Mouse (Mus musculus): Measurements from ENCODE around the gene Scel. TPM values are rescaled to one million over a fixed set of nuclear protein-coding genes. Genes with fewer than 3 reads are reported as not detected.

The Scel gene
- polyA plus RNA-seq, 1 experiment from 2014 or later, result not detected

- Histone ChIP-seq H3K4me1 (0 out of 2 replicates have a peak, but pooled peaks cover 5% of the 10 kb centered on the region), H3K9ac (replicated peaks) (no peak overlapping the region), H3K4me2 (replicated peaks) (no peak overlapping the region), H3K9me3 (no peaks in the 10 kb centered on the region), H3K27ac (replicated peaks) (no peak overlapping the region), H3K27me3 (no peaks in the 10 kb centered on the region), H3K4me3 (no peak overlapping the region), H3K36me3 (no peaks in the 10 kb centered on the region)
- ATAC-seq (replicated peaks), result no peak
- 88% methylated on average over 1 of the region's 1 CpGs for WGBS
Observed at GRCm38 (mm10) chr14:103526286-103526685, 13.1 kb downstream of the Scel start.

GRCm38 (mm10) chr14:103529733-103530367 lies 16.7 kb downstream of the Scel start:
- 0 out of 2 replicates have a peak, but pooled peaks have one; percentile 38 for ATAC-seq (replicated peaks)
- Histone ChIP-seq H3K36me3 (no peaks in the 10 kb centered on the region), H3K9me3 (no peaks in the 10 kb centered on the region), H3K4me2 (replicated peaks) (no peak overlapping the region; the same call in 1 of the 2 replicates), H3K4me3 (no peak overlapping the region), H3K9ac (replicated peaks) (no peak overlapping the region), H3K27me3 (no peaks in the 10 kb centered on the region), H3K27ac (replicated peaks) (no peak overlapping the region), H3K4me1 (0 out of 2 replicates have a peak, but pooled peaks cover 5% of the 10 kb centered on the region)
- 33% methylated on average over 13 of the region's 13 CpGs for WGBS

DNA sequence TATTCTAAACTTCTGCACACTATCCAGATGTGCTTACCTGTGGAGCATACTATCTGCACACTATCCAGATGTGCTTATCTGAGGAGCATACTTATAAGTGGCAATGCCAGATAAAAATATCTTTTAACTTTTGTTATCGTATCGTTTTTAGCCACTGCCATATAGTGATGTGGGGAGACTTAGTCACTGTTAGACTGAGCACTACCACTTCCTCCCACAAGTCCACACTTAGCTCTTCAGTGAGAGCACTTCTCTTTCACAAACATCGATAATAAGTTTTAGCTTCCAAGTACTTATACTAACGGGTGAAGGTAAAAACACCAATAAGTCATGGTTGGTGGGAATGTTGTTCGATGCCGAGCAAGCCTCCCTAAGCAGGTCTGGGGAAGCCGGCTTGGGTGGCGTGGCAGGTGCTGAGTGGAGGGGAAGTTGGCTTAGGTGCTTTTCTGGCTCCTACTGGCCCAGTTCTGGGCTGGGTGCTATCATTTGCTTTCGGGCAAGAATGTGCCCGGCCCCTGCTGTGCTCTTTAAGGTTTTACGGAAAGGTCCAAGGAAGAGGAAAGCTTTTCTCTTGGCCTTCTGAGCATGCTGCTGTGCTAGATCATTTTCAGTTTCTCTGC lies 18.7 kb downstream of the Scel start:
- H3K9me3 ChIP-seq, result no peaks in the 10 kb centered on the region
- 92% methylated on average over 11 of the region's 11 CpGs for WGBS

DNA sequence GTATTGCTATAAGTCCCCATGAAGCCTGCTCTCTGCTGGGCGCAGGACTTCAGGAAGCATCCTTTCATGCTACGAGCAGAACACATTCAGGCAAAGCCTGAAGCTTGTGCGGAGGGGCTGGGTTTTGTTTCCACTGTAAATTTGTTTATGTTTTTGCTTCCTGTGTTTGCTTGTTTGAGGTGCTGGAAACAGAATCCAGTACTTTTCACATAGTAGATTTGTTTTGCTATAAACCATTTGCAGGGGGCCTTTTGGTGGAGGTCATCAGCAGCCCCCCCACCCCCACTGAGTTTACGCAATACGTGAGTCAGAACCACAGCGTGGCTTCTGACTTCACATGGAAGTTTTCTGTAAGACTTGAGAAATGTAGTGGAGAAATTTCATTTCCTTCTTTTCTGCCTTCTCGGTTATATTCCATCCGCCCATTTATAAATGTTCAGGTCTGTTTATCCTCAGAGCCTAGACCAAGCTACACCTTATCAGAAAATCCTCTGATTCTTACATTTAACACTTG lies 22.4 kb downstream of the Scel start:
- no peak overlapping the region for H3K27ac ChIP-seq (replicated peaks)
- no peaks in the 10 kb centered on the region for H3K27me3 ChIP-seq
- ATAC-seq (replicated peaks), result no peak
- WGBS, result 91% methylated on average over 8 of the region's 8 CpGs
- H3K9me3 ChIP-seq, result no peaks in the 10 kb centered on the region
- H3K36me3 ChIP-seq, result no peaks in the 10 kb centered on the region
- H3K9ac ChIP-seq (replicated peaks), result no peak overlapping the region
- no peak overlapping the region for H3K4me3 ChIP-seq
- no peak overlapping the region for H3K4me2 ChIP-seq (replicated peaks)
- no peaks in the 10 kb centered on the region for H3K4me1 ChIP-seq

More for the DNA sequence above, 18.7 kb downstream of the Scel start:
- no peak overlapping the region for H3K27ac ChIP-seq (replicated peaks)
- H3K9ac ChIP-seq (replicated peaks), result no peak overlapping the region
- no peaks in the 10 kb centered on the region for H3K27me3 ChIP-seq
- H3K36me3 ChIP-seq, result no peaks in the 10 kb centered on the region
- 0 out of 2 replicates have a peak, but pooled peaks cover 5% of the 10 kb centered on the region for H3K4me1 ChIP-seq
- H3K4me2 ChIP-seq (replicated peaks), result no peak overlapping the region
- ATAC-seq (replicated peaks), result no peak
- no peak overlapping the region for H3K4me3 ChIP-seq

DNA sequence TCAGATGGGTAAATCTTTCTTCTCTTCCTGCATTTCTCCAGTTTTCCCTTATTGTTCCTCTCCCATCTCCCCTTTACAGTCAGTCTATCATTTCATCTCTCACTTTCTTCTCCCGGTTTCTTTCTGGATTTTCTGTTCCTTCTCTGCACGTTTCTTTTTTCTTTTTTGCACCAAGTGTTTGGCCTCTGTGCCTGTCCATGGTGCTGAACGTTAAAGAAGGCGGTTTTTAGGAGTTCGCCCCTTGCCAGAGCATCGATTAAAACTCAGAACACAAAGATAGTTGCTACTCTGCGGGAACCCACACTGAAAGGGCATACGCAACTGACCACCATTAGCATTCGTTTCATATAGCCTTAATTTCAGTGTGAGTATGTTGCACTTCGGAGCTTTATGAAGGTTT lies 23.2 kb downstream of the Scel start:
- Histone ChIP-seq H3K27ac (replicated peaks) (no peak overlapping the region), H3K27me3 (no peaks in the 10 kb centered on the region), H3K9ac (replicated peaks) (no peak overlapping the region), H3K4me1 (no peaks in the 10 kb centered on the region), H3K36me3 (no peaks in the 10 kb centered on the region), H3K4me2 (replicated peaks) (no peak overlapping the region), H3K9me3 (no peaks in the 10 kb centered on the region), H3K4me3 (no peak overlapping the region)
- no peak for ATAC-seq (replicated peaks)
- 42% methylated on average over 10 of the region's 10 CpGs for WGBS

DNA sequence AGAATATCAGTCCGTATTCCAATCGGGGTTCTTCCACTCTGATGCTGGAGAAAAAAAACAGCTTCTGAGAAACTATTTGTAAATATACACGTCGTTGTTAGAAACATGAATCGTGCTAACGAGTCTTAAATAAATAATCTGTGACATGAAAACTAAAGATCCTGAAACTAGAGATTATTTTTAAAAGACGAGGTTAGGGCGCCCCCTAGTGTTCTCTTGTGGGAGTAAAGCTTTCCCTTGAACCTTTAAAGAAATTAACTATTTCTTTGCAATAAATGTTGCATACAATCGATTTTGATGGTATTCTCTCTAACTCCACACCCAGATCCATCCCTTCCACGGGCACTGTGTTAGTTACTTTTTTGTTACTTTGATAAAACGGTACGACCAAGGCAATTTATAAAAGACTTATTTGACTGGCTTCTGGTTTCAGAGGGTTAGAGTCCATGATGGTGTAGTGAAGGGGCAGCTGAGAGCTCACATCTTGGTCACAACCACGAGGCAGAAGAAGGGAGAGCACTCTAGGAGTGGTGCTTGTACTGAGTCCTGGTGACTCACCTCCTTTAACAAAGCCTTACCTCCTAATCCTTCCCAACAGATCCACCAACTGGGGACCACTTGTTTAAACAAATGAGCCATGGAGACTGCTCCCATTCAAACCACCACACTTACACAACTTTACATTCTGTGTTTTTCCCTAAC lies 24.4 kb downstream of the Scel start:
- no peaks in the 10 kb centered on the region for H3K36me3 ChIP-seq
- no peak overlapping the region for H3K4me3 ChIP-seq
- no peak overlapping the region for H3K4me2 ChIP-seq (replicated peaks)
- no peak overlapping the region for H3K9ac ChIP-seq (replicated peaks)
- 13% methylated on average over 13 of the region's 13 CpGs for WGBS
- ATAC-seq (replicated peaks), result peak; percentile 73
- no peak overlapping the region for H3K27ac ChIP-seq (replicated peaks)
- no peaks in the 10 kb centered on the region for H3K9me3 ChIP-seq
- H3K27me3 ChIP-seq, result no peaks in the 10 kb centered on the region
- H3K4me1 ChIP-seq, result no peaks in the 10 kb centered on the region

GRCm38 (mm10) chr14:103539796-103540195 lies 26.7 kb downstream of the Scel start:
- Histone ChIP-seq H3K4me2 (replicated peaks) (no peak overlapping the region), H3K9me3 (no peaks in the 10 kb centered on the region), H3K36me3 (no peaks in the 10 kb centered on the region), H3K4me1 (no peaks in the 10 kb centered on the region), H3K9ac (replicated peaks) (no peak overlapping the region), H3K27ac (replicated peaks) (no peak overlapping the region), H3K4me3 (no peak overlapping the region), H3K27me3 (no peaks in the 10 kb centered on the region)
- WGBS, result 64% methylated on average over 4 of the region's 4 CpGs
- no peak for ATAC-seq (replicated peaks)

DNA sequence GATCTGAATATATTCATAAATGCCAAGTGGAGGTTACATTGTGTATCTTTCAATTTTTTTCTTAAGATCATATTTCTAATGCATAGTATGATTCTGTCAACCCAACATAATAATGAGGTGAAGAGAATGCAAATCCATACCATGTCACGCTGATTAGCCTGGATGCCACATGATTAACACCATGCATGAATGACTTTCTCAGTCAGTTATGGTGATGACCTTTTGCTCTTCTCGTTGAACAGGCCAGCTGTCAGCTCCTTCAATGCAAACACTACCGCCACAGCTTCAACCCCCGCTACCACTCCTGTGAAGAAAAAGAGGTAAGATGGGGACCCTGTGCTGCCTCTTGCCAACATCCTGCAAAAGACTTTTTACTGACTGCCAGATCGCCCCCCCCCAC lies 28.5 kb downstream of the Scel start:
- 56% methylated on average over 5 of the region's 5 CpGs for WGBS
- no peaks in the 10 kb centered on the region for H3K9me3 ChIP-seq
- H3K4me1 ChIP-seq, result peaks cover 9% of the 10 kb centered on the region
- H3K36me3 ChIP-seq, result no peaks in the 10 kb centered on the region
- H3K9ac ChIP-seq (replicated peaks), result no peak overlapping the region
- H3K4me3 ChIP-seq, result no peak overlapping the region
- H3K4me2 ChIP-seq (replicated peaks), result no peak overlapping the region
- H3K27me3 ChIP-seq, result no peaks in the 10 kb centered on the region
- H3K27ac ChIP-seq (replicated peaks), result no peak overlapping the region
- ATAC-seq (replicated peaks), result no peak

DNA sequence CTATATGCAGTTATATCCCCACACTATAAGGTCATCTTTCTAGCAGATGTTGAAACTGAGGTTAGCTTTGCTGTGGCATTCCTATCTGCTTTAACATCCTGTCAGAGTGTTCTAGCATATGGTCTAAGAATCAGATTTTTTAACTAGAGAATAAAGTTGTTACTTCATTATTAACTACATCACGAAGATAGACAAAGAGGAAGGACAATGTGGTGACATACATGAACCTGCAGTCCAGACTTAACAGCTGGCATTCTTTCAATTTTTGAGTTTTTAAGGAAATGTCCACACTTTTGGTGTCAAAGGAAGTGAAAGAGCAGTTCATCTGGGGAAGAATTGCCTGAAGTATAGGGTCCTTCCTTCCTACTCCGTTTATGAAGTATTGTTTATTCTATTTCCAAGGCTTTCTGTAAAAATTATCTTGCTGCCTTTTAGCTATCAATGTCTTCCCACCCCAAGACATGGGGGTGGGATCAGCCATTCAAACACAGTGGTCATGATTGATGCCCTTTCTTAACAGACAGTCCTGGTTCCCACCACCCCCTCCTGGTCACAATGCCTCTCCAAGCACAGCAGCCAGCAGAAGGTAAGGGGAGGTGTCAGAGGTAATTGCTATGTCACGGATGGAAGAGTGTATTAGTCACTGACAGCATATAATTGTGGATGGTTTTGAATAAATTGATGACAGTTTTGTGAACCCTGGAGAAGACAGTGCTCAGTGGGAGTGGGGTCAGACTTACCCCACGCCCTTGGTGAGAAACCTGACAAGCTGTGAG lies 30.4 kb downstream of the Scel start:
- WGBS, result 55% methylated on average over 4 of the region's 4 CpGs
- H3K4me2 ChIP-seq (replicated peaks), result no peak overlapping the region
- peaks cover 9% of the 10 kb centered on the region for H3K4me1 ChIP-seq
- no peak overlapping the region for H3K27ac ChIP-seq (replicated peaks)
- ATAC-seq (replicated peaks), result no peak
- no peak overlapping the region for H3K4me3 ChIP-seq
- no peaks in the 10 kb centered on the region for H3K36me3 ChIP-seq
- H3K9me3 ChIP-seq, result no peaks in the 10 kb centered on the region
- H3K9ac ChIP-seq (replicated peaks), result no peak overlapping the region
- no peaks in the 10 kb centered on the region for H3K27me3 ChIP-seq

DNA sequence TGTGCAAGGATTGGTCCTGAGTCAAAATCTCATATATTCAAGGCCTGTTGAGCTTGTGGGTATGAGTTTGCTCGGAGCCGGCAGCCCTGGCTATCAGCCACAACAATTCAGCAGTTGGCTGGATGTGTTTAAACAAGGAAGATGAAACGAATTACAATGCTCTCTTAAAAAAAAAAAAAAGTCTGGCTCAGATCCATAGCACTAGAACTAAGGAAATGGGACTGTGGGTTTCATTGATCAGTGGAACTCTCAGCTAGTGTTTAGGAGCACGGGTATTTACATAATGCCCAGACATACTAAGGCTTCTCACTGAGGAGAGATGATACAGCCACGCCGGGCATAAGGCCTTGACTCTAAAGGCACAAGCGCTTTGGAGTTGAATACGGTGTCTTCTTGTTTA lies 32.6 kb downstream of the Scel start:
- H3K36me3 ChIP-seq, result no peaks in the 10 kb centered on the region
- peak overlapping the region; percentile 37; the same call in 1 of the 2 replicates for H3K27ac ChIP-seq (replicated peaks)
- H3K4me1 ChIP-seq, result peaks cover 11% of the 10 kb centered on the region
- H3K27me3 ChIP-seq, result no peaks in the 10 kb centered on the region
- no peaks in the 10 kb centered on the region for H3K9me3 ChIP-seq
- 37% methylated on average over 8 of the region's 8 CpGs for WGBS
- H3K4me2 ChIP-seq (replicated peaks), result no peak overlapping the region
- H3K4me3 ChIP-seq, result no peak overlapping the region
- ATAC-seq (replicated peaks), result no peak; the same call in 1 of the 2 replicates
- no peak overlapping the region for H3K9ac ChIP-seq (replicated peaks)

- WGBS, result 72% methylated on average over 12 of the region's 12 CpGs
- Histone ChIP-seq H3K27ac (replicated peaks) (no peak overlapping the region; the same call in 1 of the 2 replicates), H3K4me3 (no peak overlapping the region), H3K4me1 (peaks cover 15% of the 10 kb centered on the region), H3K4me2 (replicated peaks) (no peak overlapping the region), H3K27me3 (no peaks in the 10 kb centered on the region), H3K9me3 (no peaks in the 10 kb centered on the region), H3K36me3 (no peaks in the 10 kb centered on the region), H3K9ac (replicated peaks) (no peak overlapping the region)
- ATAC-seq (replicated peaks), result no peak
Observed at GRCm38 (mm10) chr14:103546246-103546645, 33.1 kb downstream of the Scel start.
